Mouse (Mus musculus) forebrain, embryonic 11.5 days (tissue): ENCODE measurements around the gene Pigh. TPM values are rescaled to one million over a fixed set of nuclear protein-coding genes. Genes with fewer than 3 reads are reported as not detected.

Experiments
- ATAC-seq: fragments of 200-750 bp; cut with Nextera tagmentation; replicated peaks from 2 replicates; pipeline ENCODE4 v1.8.0; 2017; ENCODE audit warnings: moderate TSS enrichment; ENCODE audit not compliant: low FRiP score
- DNase-seq: peaks from one replicate; pipeline ENCODE4 v3.0.0-alpha.2; 2017; ENCODE audit warnings: low spot score
- H3K27ac ChIP-seq: fragments of 300-500 bp; sonication (generic); 2 replicates; pipeline ENCODE4 v1.5.1; 2014; ENCODE audit warnings: low read depth, low read length
- H3K27me3 ChIP-seq: fragments of 300-500 bp; sonication (generic); 2 replicates; pipeline ENCODE4 v1.6.1; 2014; ENCODE audit warnings: mild to moderate bottlenecking, low read length, mixed read lengths; ENCODE audit not compliant: control insufficient read depth, insufficient read depth
- H3K36me3 ChIP-seq: fragments of 300-500 bp; sonication (generic); 2 replicates; pipeline ENCODE4 v1.6.1; 2014; ENCODE audit warnings: mild to moderate bottlenecking, low read length, moderate library complexity, mixed read lengths; ENCODE audit not compliant: control insufficient read depth, insufficient read depth
- H3K4me1 ChIP-seq: fragments of 300-500 bp; sonication (generic); replicated peaks from 2 replicates; pipeline ENCODE4 v1.6.1; 2014; ENCODE audit warnings: low read length, mixed read lengths; ENCODE audit not compliant: control insufficient read depth, insufficient read depth
- H3K4me2 ChIP-seq: fragments of 300-500 bp; sonication (generic); 2 replicates; pipeline ENCODE4 v1.6.1; 2014; ENCODE audit warnings: low read depth, mild to moderate bottlenecking, low read length, moderate library complexity, mixed read lengths; ENCODE audit not compliant: severe bottlenecking
- H3K4me3 ChIP-seq: fragments of 300-500 bp; sonication (generic); 2 replicates; pipeline ENCODE4 v1.5.1; 2014; ENCODE audit warnings: low read depth, low read length
- H3K9ac ChIP-seq: fragments of 300-500 bp; sonication (generic); 2 replicates; pipeline ENCODE4 v1.6.1; 2014; ENCODE audit warnings: low read length
- H3K9me3 ChIP-seq: fragments of 300-500 bp; sonication (generic); 2 replicates; pipeline ENCODE4 v1.6.1; 2016; ENCODE audit warnings: low read length, mixed read lengths; ENCODE audit not compliant: control insufficient read depth
- WGBS: fragments of 180-500 bp; shearing (Covaris S2); extraction: QIAGEN DNeasy Blood & Tissue Kit; methylation state at CpG from one replicate; pipeline ENCODE4 v1.1.7; 2014; 5-methylcytosine and 5-hydroxymethylcytosine counted together
- polyA plus RNA-seq: library from polyadenylated mRNA; unstranded; fragments of >200 nt; fragmentation: Nextera tagmentation; extraction: Ambion mirVana; gene quantifications from 2 replicates; pipeline ENCODE4 v1.2.1, GENCODE M21; 2014

Pigh gene
- polyA plus RNA-seq, 1 experiment from 2014 or later = 29.9 TPM

DNA sequence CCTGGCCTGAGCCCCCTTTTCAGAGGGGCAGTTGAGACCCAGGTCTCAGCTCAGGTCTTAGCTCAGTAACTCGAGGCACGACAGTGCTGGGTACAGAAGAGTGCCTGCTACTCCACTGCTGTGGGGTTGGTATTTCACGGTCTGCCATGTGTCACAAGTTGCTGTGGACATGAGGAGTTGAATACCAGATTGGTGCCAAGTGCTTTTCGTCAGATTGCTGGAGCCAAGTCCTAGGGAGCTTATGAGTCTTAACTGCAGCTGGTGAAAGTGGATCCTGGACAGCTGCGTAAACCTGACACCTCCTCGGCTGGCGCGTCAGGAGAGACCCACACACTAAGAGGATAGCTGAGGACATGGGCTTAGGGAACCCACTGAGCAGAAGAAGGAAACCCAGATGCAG lies 44.8 kb downstream of the Pigh start:
- H3K4me3 ChIP-seq = no peak overlapping the region
- H3K9me3 ChIP-seq = no peaks in the 10 kb centered on the region
- H3K4me2 ChIP-seq = no peak overlapping the region
- DNase-seq = no peak
- no peak overlapping the region for H3K9ac ChIP-seq
- H3K36me3 ChIP-seq = no peaks in the 10 kb centered on the region; the same call in 1 of the 2 replicates
- H3K27ac ChIP-seq = no peak overlapping the region
- 88% methylated on average over 8 of the region's 8 CpGs for WGBS
- H3K27me3 ChIP-seq = no peaks in the 10 kb centered on the region
- no peak for ATAC-seq
- H3K4me1 ChIP-seq = no peaks in the 10 kb centered on the region

DNA sequence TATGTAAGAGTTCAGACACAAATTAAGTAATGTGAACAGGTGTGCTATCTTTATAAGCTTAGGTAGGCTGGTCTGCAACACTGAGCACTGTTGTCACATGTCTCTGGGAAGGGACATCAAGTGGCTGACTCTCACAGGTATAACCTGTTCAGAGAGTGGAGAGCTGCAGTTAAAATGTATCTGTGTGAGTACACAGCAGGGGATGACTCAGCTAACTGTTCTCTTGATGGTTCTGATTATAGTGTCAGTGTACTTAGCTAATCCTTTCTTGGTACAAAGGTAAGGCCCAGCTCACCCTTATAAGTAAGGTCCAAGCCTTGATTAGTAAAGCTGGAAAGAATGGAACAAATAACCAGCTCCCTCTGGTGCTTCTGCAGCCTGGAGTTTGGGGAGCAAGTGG lies 48.0 kb downstream of the Pigh start:
- no peaks in the 10 kb centered on the region for H3K9me3 ChIP-seq
- DNase-seq (no peak), ATAC-seq (no peak)

DNA sequence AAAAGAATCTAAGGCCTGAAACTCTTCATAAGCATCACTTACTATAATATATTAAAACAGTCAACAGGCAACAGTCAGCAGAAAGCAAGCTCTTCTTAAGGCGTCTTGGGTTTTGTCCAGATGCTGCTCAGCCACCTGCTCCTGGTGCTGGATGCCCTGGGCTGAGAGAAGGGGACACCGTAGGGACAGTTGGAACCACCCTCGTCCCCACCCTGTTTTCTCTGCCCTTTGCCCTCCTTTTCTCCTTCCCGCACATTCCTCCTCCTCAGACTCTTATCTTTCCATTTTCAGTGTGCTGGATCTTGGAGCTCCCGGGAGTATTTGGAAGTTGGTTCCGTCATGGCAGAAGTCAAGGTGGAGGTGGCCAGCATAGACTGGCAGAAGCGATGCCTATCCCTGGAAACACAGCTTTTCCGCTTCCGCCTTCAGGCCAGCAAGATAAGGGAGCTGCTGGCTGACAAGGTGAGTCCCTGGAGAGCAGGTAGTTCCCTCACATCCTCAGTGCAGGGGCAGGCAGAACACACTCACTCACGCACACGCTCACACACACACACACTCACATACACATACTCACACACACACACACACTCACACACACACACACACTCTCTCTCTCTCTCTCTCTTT lies 49.1 kb downstream of the Pigh start:
- H3K4me1 ChIP-seq = no peaks in the 10 kb centered on the region
- DNase-seq (no peak), ATAC-seq (no peak)
- H3K27me3 ChIP-seq = no peaks in the 10 kb centered on the region
- no peak overlapping the region for H3K27ac ChIP-seq
- WGBS = 85% methylated on average over 11 of the region's 11 CpGs
- no peak overlapping the region for H3K4me3 ChIP-seq
- no peaks in the 10 kb centered on the region; the same call in 1 of the 2 replicates for H3K36me3 ChIP-seq
- no peak overlapping the region for H3K4me2 ChIP-seq
- no peak overlapping the region for H3K9ac ChIP-seq
- H3K9me3 ChIP-seq = no peaks in the 10 kb centered on the region

More for the DNA sequence above, 48.0 kb downstream of the Pigh start:
- no peak overlapping the region for H3K9ac ChIP-seq
- H3K4me1 ChIP-seq = no peaks in the 10 kb centered on the region
- no peak overlapping the region for H3K4me3 ChIP-seq
- no peaks in the 10 kb centered on the region; the same call in 1 of the 2 replicates for H3K36me3 ChIP-seq
- no peak overlapping the region for H3K4me2 ChIP-seq
- no peaks in the 10 kb centered on the region for H3K27me3 ChIP-seq
- H3K27ac ChIP-seq = no peak overlapping the region

DNA sequence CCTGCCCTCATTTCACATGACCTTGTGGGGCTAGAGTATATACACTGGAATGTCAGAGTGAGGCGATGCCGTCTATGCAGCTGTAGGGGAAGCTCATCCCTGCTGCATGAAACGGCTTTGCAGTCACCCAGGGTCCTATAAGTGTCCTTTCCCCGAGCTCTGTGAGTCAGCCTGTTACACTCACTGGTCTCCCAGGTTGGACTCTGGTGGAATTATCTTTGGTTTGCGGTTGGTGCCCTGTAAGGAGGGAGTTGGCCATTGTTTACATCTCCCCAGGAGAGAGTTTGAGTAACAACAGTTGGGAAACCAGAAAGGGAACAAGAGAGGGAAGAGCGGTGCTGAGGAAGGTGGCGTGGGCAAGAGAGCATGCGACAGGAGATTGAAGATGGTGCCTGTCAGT lies 49.7 kb downstream of the Pigh start:
- H3K4me2 ChIP-seq = no peak overlapping the region

DNA sequence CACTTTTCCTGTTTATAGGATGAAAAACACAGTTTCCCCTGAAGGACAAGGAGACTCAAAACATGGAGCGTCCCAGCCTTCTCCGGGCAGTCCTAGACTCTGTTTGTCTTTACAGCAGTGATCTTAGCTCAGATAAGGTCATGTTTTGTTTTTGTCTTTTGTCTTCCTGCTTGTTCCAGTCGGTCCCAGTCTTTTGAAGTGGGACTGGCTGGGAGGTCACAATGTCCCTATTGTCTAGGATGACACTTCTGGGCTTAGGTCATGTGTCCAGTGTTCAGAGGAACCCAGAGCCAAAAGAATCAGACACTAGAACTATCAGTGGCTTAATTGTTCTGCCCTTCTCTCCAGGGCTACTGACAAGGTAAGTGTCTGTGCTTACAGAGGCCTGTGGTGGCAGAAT lies 54.1 kb downstream of the Pigh start:
- no peak overlapping the region for H3K27ac ChIP-seq
- H3K4me3 ChIP-seq = no peak overlapping the region
- no peak for ATAC-seq
- H3K27me3 ChIP-seq = no peaks in the 10 kb centered on the region
- H3K9ac ChIP-seq = no peak overlapping the region
- no peaks in the 10 kb centered on the region for H3K36me3 ChIP-seq
- no peaks in the 10 kb centered on the region for H3K4me1 ChIP-seq
- H3K9me3 ChIP-seq = no peaks in the 10 kb centered on the region
- H3K4me2 ChIP-seq = no peak overlapping the region
- no peak for DNase-seq
- WGBS = 47% methylated on average over 3 of the region's 3 CpGs

More for the DNA sequence above, 49.7 kb downstream of the Pigh start:
- no peaks in the 10 kb centered on the region for H3K9me3 ChIP-seq
- H3K4me3 ChIP-seq = no peak overlapping the region
- ATAC-seq = no peak
- H3K27ac ChIP-seq = no peak overlapping the region
- no peaks in the 10 kb centered on the region for H3K4me1 ChIP-seq
- no peak overlapping the region for H3K9ac ChIP-seq
- no peaks in the 10 kb centered on the region for H3K36me3 ChIP-seq
- no peak for DNase-seq
- WGBS = 74% methylated on average over 8 of the region's 8 CpGs
- H3K27me3 ChIP-seq = no peaks in the 10 kb centered on the region

DNA sequence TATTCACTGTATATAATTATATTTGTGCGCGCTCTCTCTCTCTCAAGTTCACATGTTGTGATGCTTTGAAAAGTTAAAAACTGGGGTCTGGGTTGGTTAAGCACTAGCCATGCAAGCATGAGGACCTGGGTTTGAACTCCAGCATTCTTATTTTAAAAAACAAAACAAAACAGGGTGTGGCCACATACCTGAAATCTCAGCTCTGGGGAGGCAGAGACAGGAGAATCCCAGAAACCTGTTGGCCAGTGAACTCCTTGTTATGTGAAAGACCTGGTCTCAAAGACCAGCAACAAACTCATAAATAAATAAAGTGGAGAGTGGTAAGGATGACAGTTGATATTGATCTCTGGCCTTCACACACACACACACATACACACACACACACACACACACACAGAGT lies 55.1 kb downstream of the Pigh start:
- Histone ChIP-seq H3K9me3 (no peaks in the 10 kb centered on the region), H3K9ac (no peak overlapping the region), H3K27ac (no peak overlapping the region), H3K4me3 (no peak overlapping the region), H3K4me1 (no peaks in the 10 kb centered on the region), H3K27me3 (no peaks in the 10 kb centered on the region), H3K36me3 (no peaks in the 10 kb centered on the region), H3K4me2 (no peak overlapping the region)
- DNase-seq (no peak), ATAC-seq (no peak)
- WGBS = 97% methylated on average over 2 of the region's 2 CpGs

Other genes with a start within 250 kb of the Pigh start
- gene Atp6v1d, start 228.0 kb downstream of the Pigh start, polyA plus RNA-seq = 79.6 and 99.2 TPM in 2 replicates
- gene Eif2s1, start 227.8 kb downstream of the Pigh start, polyA plus RNA-seq = 240 and 249 TPM in 2 replicates
- gene Plek2, start 182.7 kb downstream of the Pigh start, polyA plus RNA-seq = 3.0 and 3.5 TPM in 2 replicates
- 7.3 and 7.9 TPM in 2 replicates for gene Tmem229b, start 82.0 kb downstream of the Pigh start, polyA plus RNA-seq
- 6.9 and 8.4 TPM in 2 replicates for gene Plekhh1, start 60.5 kb downstream of the Pigh start, polyA plus RNA-seq
- 4.5 and 4.9 TPM in 2 replicates for gene Arg2, start 41.1 kb upstream of the Pigh start, polyA plus RNA-seq
- 88.3 and 97.8 TPM in 2 replicates for gene Vti1b, start 83.0 kb upstream of the Pigh start, polyA plus RNA-seq
- 25.4 and 26.3 TPM in 2 replicates for gene Rdh11, start 102.6 kb upstream of the Pigh start, polyA plus RNA-seq
- gene Rdh12, start 119.3 kb upstream of the Pigh start, polyA plus RNA-seq = 0.85 and 1.8 TPM in 2 replicates
- gene Zfyve26, start 206.7 kb upstream of the Pigh start, polyA plus RNA-seq = 16.1 and 18.0 TPM in 2 replicates
- gene Rad51b, start 207.6 kb upstream of the Pigh start, polyA plus RNA-seq = 8.0 and 8.1 TPM in 2 replicates